Comparison of ENCODE assay signal across 23 mouse cellular contexts in the genomic region with DNA sequence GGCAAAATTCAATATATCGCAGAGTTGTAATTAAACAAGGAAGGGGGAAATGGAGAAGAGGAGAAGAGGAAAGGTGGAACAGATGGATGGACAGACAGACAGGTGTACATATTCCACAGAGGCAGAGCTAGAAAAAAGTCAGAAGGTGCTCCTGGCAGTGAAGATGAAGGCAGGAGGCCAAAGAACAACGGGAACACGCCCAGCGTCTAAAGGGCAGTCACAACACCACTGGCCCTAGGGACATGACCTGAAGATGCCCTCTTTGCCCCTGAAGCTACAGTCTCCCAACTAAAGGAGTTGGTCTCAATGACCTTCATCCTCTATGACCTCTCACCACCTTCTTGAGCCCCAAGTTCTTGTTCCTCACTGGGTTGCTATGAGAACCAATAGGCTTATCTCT. TPM values are rescaled to one million over a fixed set of nuclear protein-coding genes. Genes with fewer than 3 reads are reported as not detected.
"Had no signal": no experiment of that assay in that cellular context is flagged by ENCODE, and none has a peak within 500 bp of the region (broad histone marks: within the 10 kb centered on the region; RNA-seq: fewer than 3 reads in every experiment).

No protein-coding gene starts in this region.

- H3K9ac ChIP-seq: limb, embryonic 13.5 days; liver, embryonic 14.5 days; liver, postnatal 0 days; lung, embryonic 14.5 days; neural tube, embryonic 12.5 days; neural tube, embryonic 15.5 days had no signal

- H3K4me1 ChIP-seq: limb, embryonic 13.5 days had no signal

- H3K4me2 ChIP-seq: limb, embryonic 13.5 days; liver, embryonic 11.5 days; lung, embryonic 14.5 days; neural tube, embryonic 12.5 days; neural tube, embryonic 15.5 days had no signal

- H3K4me3 ChIP-seq: layer of hippocampus, adult 2 months; limb, embryonic 10.5 days; limb, embryonic 13.5 days; neural tube, embryonic 12.5 days; neural tube, embryonic 15.5 days had no signal

- H3K27me3 ChIP-seq: limb, embryonic 13.5 days; neural tube, embryonic 12.5 days; neural tube, embryonic 15.5 days had no signal

- H3K36me3 ChIP-seq: limb, embryonic 10.5 days; limb, embryonic 13.5 days; neural tube, embryonic 12.5 days; neural tube, embryonic 15.5 days had no signal

- H3K9me3 ChIP-seq: limb, embryonic 10.5 days; limb, embryonic 13.5 days; neural tube, embryonic 12.5 days; neural tube, embryonic 15.5 days had no signal

- ATAC-seq: hindbrain, postnatal 0 days; inflammation-experienced regulatory T-cells, adult 6 months; intestine, embryonic 16.5 days; liver, postnatal 0 days; lung, postnatal 0 days had no signal

- DNase-seq: layer of hippocampus, adult 9-11 months; liver, postnatal 0 days; lung, embryonic 14.5 days; midbrain, embryonic 14.5 days; right cerebral cortex, adult 18-20 months; right cerebral cortex, postnatal 14 days; right cerebral cortex, postnatal 4 days; thymus, adult 2 months; thymus, postnatal 14 days; thymus, postnatal 4 days had no signal

- H3K27ac ChIP-seq: hindbrain, postnatal 0 days; layer of hippocampus, adult 2 months; limb, embryonic 10.5 days; limb, embryonic 13.5 days; liver, embryonic 14.5 days; macrophage; neural tube, embryonic 12.5 days; neural tube, embryonic 15.5 days; stomach, postnatal 0 days had no signal

RNA-seq across cellular contexts. Expression of a gene that starts 46.3 kb away (rescaled TPM):
- polyA plus RNA-seq: macrophage had no signal
